Mouse (Mus musculus): ENCODE data around the gene Ralgps1. TPM values are rescaled to one million over a fixed set of nuclear protein-coding genes. Genes with fewer than 3 reads are reported as not detected.

The Ralgps1 gene
- 1.00 TPM for polyA plus RNA-seq (2014; fragmentation: Illumina TruSeq; extraction: RNeasy Lipid Tissue Mini Kit (QIAGEN cat#74804); ENCODE audit: insufficient read depth, low read depth, low replicate concordance)

GRCm38 (mm10) chr2:33370777-33371647 is at the start of gene Ralgps1:
TSS of gene Ralgps1 (minus strand) at chr2:33371486.

GRCm38 (mm10) chr2:33215700-33216509 is 155.4 kb downstream of the Ralgps1 start, which contains the start of gene Angptl2:
TSS of gene Angptl2 (plus strand) at chr2:33216069.

GRCm38 (mm10) chr2:33131500-33132092 is 239.7 kb downstream of the Ralgps1 start, which contains the start of gene Garnl3:
TSS of gene Garnl3 (minus strand) at chr2:33131654.

Other genes starting within 250 kb of the Ralgps1 start
- gene Garnl3, start 239.8 kb downstream of the Ralgps1 start, polyA plus RNA-seq (2014; fragmentation: Illumina TruSeq; extraction: RNeasy Lipid Tissue Mini Kit (QIAGEN cat#74804); ENCODE audit: insufficient read depth, low read depth, low replicate concordance), result 3.0 TPM
- 24.0 TPM for gene Angptl2, start 155.4 kb downstream of the Ralgps1 start, polyA plus RNA-seq (2014; fragmentation: Illumina TruSeq; extraction: RNeasy Lipid Tissue Mini Kit (QIAGEN cat#74804); ENCODE audit: insufficient read depth, low read depth, low replicate concordance)
- 2.2 TPM for gene Zbtb34, start 59.8 kb upstream of the Ralgps1 start, polyA plus RNA-seq (2014; fragmentation: Illumina TruSeq; extraction: RNeasy Lipid Tissue Mini Kit (QIAGEN cat#74804); ENCODE audit: insufficient read depth, low read depth, low replicate concordance)
- gene Zbtb43, start 97.1 kb upstream of the Ralgps1 start, polyA plus RNA-seq (2014; fragmentation: Illumina TruSeq; extraction: RNeasy Lipid Tissue Mini Kit (QIAGEN cat#74804); ENCODE audit: insufficient read depth, low read depth, low replicate concordance), result 5.2 TPM

Measured in lung, adult 10 weeks (tissue).